Mouse (Mus musculus) heart, postnatal 0 days (tissue): ENCODE data around the gene Rbfox1.

Source experiments
- CTCF ChIP-seq: IDR thresholded peaks from 2 replicates; pipeline ENCODE4 v1.5.1; 2016; ENCODE audit warnings: antibody characterized with exemption, control low read depth, low read depth
- EP300 ChIP-seq: IDR thresholded peaks from 2 replicates; pipeline ENCODE4 v1.6.1; 2016; ENCODE audit warnings: antibody characterized with exemption, low read depth

- TF ChIP-seq CTCF (no peak), EP300 (no peak)
These were observed 1312.8 kb downstream of the Rbfox1 start for GRCm38 (mm10) chr16:7197953-7198352.
